Mouse (Mus musculus): ENCODE results near the gene Mtcp1.
A peak's percentile ranks its signal among the peaks of the same experiment; 100 is the strongest.

The Mtcp1 gene

GRCm38 (mm10) chrX:75415936-75416785 is at the start of gene Mtcp1, which contains the start of the genes Cmc4 and Brcc3:
Mtcp1 (minus strand) TSS chrX:75416588.
Cmc4 (minus strand) TSS chrX:75416584.
Brcc3 (plus strand) TSS chrX:75416628.
- DNase-seq, result peak; percentile 89 to 90

- DNase-seq, result no peak
Measured at GRCm38 (mm10) chrX:75454597-75454996, 38.2 kb upstream of the Mtcp1 start.

- no peak for DNase-seq
Measured at GRCm38 (mm10) chrX:75409711-75410110, 6.7 kb downstream of the Mtcp1 start.

- DNase-seq, result no peak
Measured at GRCm38 (mm10) chrX:75403350-75403749, 13.0 kb downstream of the Mtcp1 start.

GRCm38 (mm10) chrX:75402668-75403067 is 13.7 kb downstream of the Mtcp1 start:
- no peak for DNase-seq

- DNase-seq, result no peak
Measured at GRCm38 (mm10) chrX:75399471-75399870, 16.9 kb downstream of the Mtcp1 start.

- DNase-seq, result peak; percentile 59 to 81
Measured at GRCm38 (mm10) chrX:75382195-75382771, 34.1 kb downstream of the Mtcp1 start, which contains the start of the genes Fundc2 and F8. Fundc2 (plus strand) TSS chrX:75382399. F8 (minus strand) TSS chrX:75382615.

GRCm38 (mm10) chrX:75381699-75382098 is 34.7 kb downstream of the Mtcp1 start:
- DNase-seq, result no peak

- no peak for DNase-seq
Measured at GRCm38 (mm10) chrX:75381176-75381575, 35.2 kb downstream of the Mtcp1 start.

GRCm38 (mm10) chrX:75376815-75377214 is 39.6 kb downstream of the Mtcp1 start:
- no peak for DNase-seq

GRCm38 (mm10) chrX:75372666-75373425 is 43.5 kb downstream of the Mtcp1 start:
- no peak for DNase-seq

GRCm38 (mm10) chrX:75370197-75370596 is 46.2 kb downstream of the Mtcp1 start:
- no peak for DNase-seq

Measured in B cell, adult 2 months (primary cell).